Mouse (Mus musculus): ENCODE measurements around the gene Klhl36. TPM values are rescaled to one million over a fixed set of nuclear protein-coding genes. Genes with fewer than 3 reads are reported as not detected.

The Klhl36 gene
- 7.0 and 7.7 TPM in 2 replicates for polyA plus RNA-seq (2016; fragmentation: Nextera tagmentation; extraction: Ambion mirVana)

GRCm38 (mm10) chr8:119861706-119862389, at the start of gene Klhl36:
TSS of gene Klhl36 (plus strand) at chr8:119862266.
- H3K4me2 ChIP-seq: peak within 1 kb of the TSS; percentile 99

GRCm38 (mm10) chr8:119812650-119813431, 49.2 kb upstream of the Klhl36 start:
- ATAC-seq: peak; percentile 36
- peak overlapping the region; percentile 74 for H3K27ac ChIP-seq
- 0 out of 2 replicates have a peak overlapping the region, but pooled peaks have one; percentile 14 for H3K9ac ChIP-seq

More at GRCm38 (mm10) chr8:119861706-119862389, at the start of gene Klhl36:
- Histone ChIP-seq H3K4me1 (peaks cover 49% of the 10 kb centered on the region), H3K27me3 (replicated peaks) (peaks cover 13% of the 10 kb centered on the region), H3K9ac (peak within 1 kb of the TSS; percentile 82), H3K9me3 (replicated peaks) (no peaks in the 10 kb centered on the region), H3K36me3 (no peaks in the 10 kb centered on the region), H3K4me3 (peak within 1 kb of the TSS; percentile 75), H3K27ac (peak within 1 kb of the TSS; percentile 70)
- WGBS (ENCODE audit: insufficient replicate concordance): 2% methylated on average over 35 of the region's 35 CpGs
- ATAC-seq: peak; percentile 96

GRCm38 (mm10) chr8:119816219-119816618, 45.8 kb upstream of the Klhl36 start:
- Histone ChIP-seq H3K27me3 (replicated peaks) (no peaks in the 10 kb centered on the region), H3K4me3 (no peak overlapping the region), H3K9ac (no peak overlapping the region), H3K9me3 (replicated peaks) (no peaks in the 10 kb centered on the region), H3K27ac (no peak overlapping the region), H3K36me3 (peaks cover 36% of the 10 kb centered on the region), H3K4me1 (peaks cover 60% of the 10 kb centered on the region), H3K4me2 (no peak overlapping the region)
- no peak for ATAC-seq
- 68% methylated on average over 6 of the region's 6 CpGs for WGBS (ENCODE audit: insufficient replicate concordance)

More at GRCm38 (mm10) chr8:119812650-119813431, 49.2 kb upstream of the Klhl36 start:
- Histone ChIP-seq H3K4me2 (peak overlapping the region; percentile 34), H3K4me3 (no peak overlapping the region), H3K4me1 (peaks cover 64% of the 10 kb centered on the region), H3K36me3 (peaks cover 35% of the 10 kb centered on the region), H3K27me3 (replicated peaks) (no peaks in the 10 kb centered on the region), H3K9me3 (replicated peaks) (no peaks in the 10 kb centered on the region)
- WGBS (ENCODE audit: insufficient replicate concordance): 22% methylated on average over 12 of the region's 12 CpGs

GRCm38 (mm10) chr8:119817446-119817845, 44.6 kb upstream of the Klhl36 start:
- H3K36me3 ChIP-seq: peaks cover 46% of the 10 kb centered on the region
- WGBS (ENCODE audit: insufficient replicate concordance): 58% methylated on average over 12 of the region's 12 CpGs
- H3K4me3 ChIP-seq: no peak overlapping the region
- no peak overlapping the region for H3K4me2 ChIP-seq
- H3K27ac ChIP-seq: no peak overlapping the region
- H3K9me3 ChIP-seq (replicated peaks): no peaks in the 10 kb centered on the region
- H3K27me3 ChIP-seq (replicated peaks): no peaks in the 10 kb centered on the region
- ATAC-seq: no peak
- H3K4me1 ChIP-seq: peaks cover 48% of the 10 kb centered on the region
- no peak overlapping the region for H3K9ac ChIP-seq

- no peaks in the 10 kb centered on the region for H3K9me3 ChIP-seq (replicated peaks)
- no peak overlapping the region for H3K27ac ChIP-seq
- 63% methylated on average over 7 of the region's 7 CpGs for WGBS (ENCODE audit: insufficient replicate concordance)
- no peak overlapping the region for H3K4me3 ChIP-seq
- H3K4me1 ChIP-seq: peaks cover 29% of the 10 kb centered on the region
- H3K4me2 ChIP-seq: no peak overlapping the region
- peaks cover 50% of the 10 kb centered on the region for H3K36me3 ChIP-seq
- ATAC-seq: no peak
- no peak overlapping the region for H3K9ac ChIP-seq
- H3K27me3 ChIP-seq (replicated peaks): no peaks in the 10 kb centered on the region
Observed at GRCm38 (mm10) chr8:119819316-119819715, 42.8 kb upstream of the Klhl36 start.

GRCm38 (mm10) chr8:119819976-119820375, 42.1 kb upstream of the Klhl36 start:
- no peak overlapping the region for H3K4me2 ChIP-seq

GRCm38 (mm10) chr8:119821691-119822090, 40.4 kb upstream of the Klhl36 start:
- Histone ChIP-seq H3K27ac (no peak overlapping the region), H3K4me1 (peaks cover 44% of the 10 kb centered on the region), H3K9me3 (replicated peaks) (no peaks in the 10 kb centered on the region), H3K4me2 (no peak overlapping the region), H3K27me3 (replicated peaks) (no peaks in the 10 kb centered on the region), H3K4me3 (no peak overlapping the region), H3K9ac (no peak overlapping the region), H3K36me3 (peaks cover 32% of the 10 kb centered on the region)
- ATAC-seq: no peak
- 79% methylated on average over 6 of the region's 6 CpGs for WGBS (ENCODE audit: insufficient replicate concordance)

More at GRCm38 (mm10) chr8:119819976-119820375, 42.1 kb upstream of the Klhl36 start:
- no peak overlapping the region for H3K9ac ChIP-seq
- H3K4me3 ChIP-seq: no peak overlapping the region
- H3K9me3 ChIP-seq (replicated peaks): no peaks in the 10 kb centered on the region
- 74% methylated on average over 8 of the region's 8 CpGs for WGBS (ENCODE audit: insufficient replicate concordance)
- H3K27me3 ChIP-seq (replicated peaks): no peaks in the 10 kb centered on the region
- H3K4me1 ChIP-seq: peaks cover 28% of the 10 kb centered on the region
- no peak for ATAC-seq
- H3K36me3 ChIP-seq: peaks cover 45% of the 10 kb centered on the region
- H3K27ac ChIP-seq: no peak overlapping the region

- no peak for ATAC-seq
- Histone ChIP-seq H3K36me3 (peaks cover 32% of the 10 kb centered on the region), H3K27ac (no peak overlapping the region), H3K27me3 (replicated peaks) (no peaks in the 10 kb centered on the region), H3K4me3 (no peak overlapping the region), H3K4me1 (peaks cover 45% of the 10 kb centered on the region), H3K9me3 (replicated peaks) (no peaks in the 10 kb centered on the region), H3K9ac (no peak overlapping the region), H3K4me2 (no peak overlapping the region)
- 88% methylated on average over 9 of the region's 9 CpGs for WGBS (ENCODE audit: insufficient replicate concordance)
Observed at GRCm38 (mm10) chr8:119823278-119823677, 38.8 kb upstream of the Klhl36 start.

GRCm38 (mm10) chr8:119824100-119824499, 38.0 kb upstream of the Klhl36 start:
- H3K4me2 ChIP-seq: no peak overlapping the region
- 79% methylated on average over 4 of the region's 4 CpGs for WGBS (ENCODE audit: insufficient replicate concordance)
- no peak for ATAC-seq
- peaks cover 28% of the 10 kb centered on the region for H3K36me3 ChIP-seq
- no peak overlapping the region for H3K27ac ChIP-seq
- H3K9ac ChIP-seq: no peak overlapping the region
- H3K9me3 ChIP-seq (replicated peaks): no peaks in the 10 kb centered on the region
- H3K4me1 ChIP-seq: peaks cover 47% of the 10 kb centered on the region
- no peaks in the 10 kb centered on the region for H3K27me3 ChIP-seq (replicated peaks)
- H3K4me3 ChIP-seq: no peak overlapping the region

GRCm38 (mm10) chr8:119824809-119825273, 37.2 kb upstream of the Klhl36 start:
- no peak overlapping the region for H3K4me3 ChIP-seq
- H3K36me3 ChIP-seq: peaks cover 26% of the 10 kb centered on the region
- 62% methylated on average over 11 of the region's 11 CpGs for WGBS (ENCODE audit: insufficient replicate concordance)
- H3K4me1 ChIP-seq: peaks cover 54% of the 10 kb centered on the region
- H3K9me3 ChIP-seq (replicated peaks): no peaks in the 10 kb centered on the region
- no peak for ATAC-seq
- no peaks in the 10 kb centered on the region for H3K27me3 ChIP-seq (replicated peaks)
- no peak overlapping the region for H3K4me2 ChIP-seq
- no peak overlapping the region for H3K9ac ChIP-seq
- H3K27ac ChIP-seq: peak overlapping the region; percentile 55

- Histone ChIP-seq H3K27me3 (replicated peaks) (no peaks in the 10 kb centered on the region), H3K27ac (peak overlapping the region; percentile 18; the same call in 1 of the 2 replicates), H3K4me3 (no peak overlapping the region), H3K36me3 (peaks cover 15% of the 10 kb centered on the region), H3K4me1 (peaks cover 67% of the 10 kb centered on the region), H3K9me3 (replicated peaks) (no peaks in the 10 kb centered on the region), H3K9ac (no peak overlapping the region), H3K4me2 (peak overlapping the region; percentile 41; the same call in 1 of the 2 replicates)
- no peak; the same call in 1 of the 2 replicates for ATAC-seq
- whole genome bisulfite sequencing (ENCODE audit: insufficient replicate concordance): 24% methylated on average over 19 of the region's 19 CpGs
Observed at GRCm38 (mm10) chr8:119825950-119826730, 35.9 kb upstream of the Klhl36 start.
